Mouse (Mus musculus): ENCODE data around the gene Metrn.
A peak's percentile ranks its signal among the peaks of the same experiment; 100 is the strongest.

The Metrn gene

DNA sequence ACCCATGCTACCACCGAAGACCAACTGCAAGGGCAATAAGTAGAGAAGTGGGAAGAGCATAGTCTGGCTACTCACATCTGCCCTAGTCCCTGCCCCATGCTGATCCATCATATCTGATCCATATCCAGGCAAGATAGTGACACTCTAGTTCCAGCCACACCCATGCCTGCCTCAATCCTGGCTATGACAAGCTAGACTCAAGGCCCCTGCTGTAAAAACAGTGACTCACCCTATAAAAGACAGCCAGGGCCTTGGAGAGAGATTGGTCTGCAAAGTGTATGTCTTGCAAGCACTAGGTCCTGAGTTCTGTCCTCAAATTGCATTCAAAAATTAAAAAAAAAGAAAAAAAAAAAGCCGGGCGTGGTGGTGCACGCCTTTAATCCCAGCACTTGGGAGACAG, 9.6 kb upstream of the Metrn start:
- DNase-seq, result no peak

DNA sequence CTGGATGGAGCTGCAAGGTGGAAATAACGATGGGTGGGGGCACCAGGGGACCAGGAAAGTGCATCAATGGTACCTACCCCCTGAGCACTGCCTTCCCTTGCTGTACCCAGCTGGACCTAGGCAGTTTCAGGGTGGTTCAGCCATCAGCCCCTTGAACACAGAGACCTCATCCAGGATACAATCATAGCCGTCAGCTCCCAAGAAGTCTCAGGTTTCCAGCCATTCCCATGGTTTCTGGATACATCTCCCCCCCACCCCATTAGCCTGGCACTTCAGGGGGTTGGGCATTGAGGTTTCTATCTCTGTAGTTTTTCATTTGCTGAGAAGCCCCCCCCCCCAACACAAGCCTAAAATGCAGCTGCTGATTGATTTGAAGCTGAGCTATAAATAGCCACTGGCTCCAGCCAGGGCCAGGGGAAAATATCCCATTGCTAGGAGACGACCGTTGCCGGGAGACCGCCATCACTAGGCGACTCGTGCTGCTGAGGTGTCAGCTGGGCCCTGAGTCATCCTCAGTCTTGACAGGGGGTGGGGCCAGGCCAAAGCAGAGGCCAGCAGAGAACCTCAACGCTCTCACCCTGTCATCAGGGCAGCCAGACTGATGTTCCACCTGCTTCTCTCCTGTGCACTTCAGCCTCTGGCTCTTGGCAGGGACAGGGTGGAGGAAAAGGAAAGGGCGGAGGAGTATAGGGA, 6.0 kb upstream of the Metrn start:
- no peak for DNase-seq

DNA sequence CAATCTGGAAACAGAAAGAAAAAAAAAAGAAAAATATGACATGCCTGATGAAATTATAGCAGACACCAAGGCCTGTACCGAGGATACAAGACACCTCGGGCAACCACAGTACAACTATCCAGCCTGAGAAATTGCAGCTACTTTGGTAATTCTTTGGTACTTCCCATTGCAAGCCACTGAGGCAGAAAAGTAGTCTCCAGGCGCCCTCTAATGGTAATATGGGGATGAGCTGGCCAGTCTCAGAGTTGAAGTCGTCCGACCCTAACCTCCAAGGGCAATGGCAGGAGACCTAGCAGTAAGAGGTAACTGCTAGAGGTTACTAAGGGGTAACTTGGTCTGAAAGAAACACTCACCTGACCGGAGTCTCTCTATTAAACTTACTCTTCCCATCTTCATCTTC, 4.1 kb upstream of the Metrn start:
- DNase-seq, result peak; percentile 81 to 84

DNA sequence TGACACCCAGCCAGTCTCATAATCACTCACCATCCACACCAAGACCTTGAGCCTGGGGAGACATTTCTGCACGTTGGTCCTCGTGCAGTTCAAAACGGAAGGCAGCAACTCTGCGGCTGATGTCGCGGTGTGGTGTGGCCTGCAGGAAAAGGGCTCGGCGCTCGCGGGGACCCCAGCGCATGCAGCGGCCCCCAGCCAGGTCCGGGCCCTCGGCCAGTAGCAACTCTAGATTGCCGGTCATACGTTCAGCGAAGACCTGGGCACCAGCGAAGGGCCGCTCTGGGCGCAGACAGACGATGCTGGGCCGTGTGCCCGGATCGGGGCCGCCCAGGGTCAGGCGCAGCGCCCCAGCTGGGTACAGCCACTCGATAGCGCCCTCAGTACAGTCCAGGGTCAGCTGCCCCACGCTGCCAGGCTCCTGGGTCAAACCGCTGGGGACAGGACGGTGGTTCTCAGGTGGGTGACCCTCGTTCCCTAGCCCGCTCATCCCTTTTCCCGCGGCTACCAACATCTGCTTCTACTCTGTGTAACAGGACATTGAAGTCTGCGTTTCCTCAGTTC, 645 bp downstream of the Metrn start:
- DNase-seq, result no peak

DNA sequence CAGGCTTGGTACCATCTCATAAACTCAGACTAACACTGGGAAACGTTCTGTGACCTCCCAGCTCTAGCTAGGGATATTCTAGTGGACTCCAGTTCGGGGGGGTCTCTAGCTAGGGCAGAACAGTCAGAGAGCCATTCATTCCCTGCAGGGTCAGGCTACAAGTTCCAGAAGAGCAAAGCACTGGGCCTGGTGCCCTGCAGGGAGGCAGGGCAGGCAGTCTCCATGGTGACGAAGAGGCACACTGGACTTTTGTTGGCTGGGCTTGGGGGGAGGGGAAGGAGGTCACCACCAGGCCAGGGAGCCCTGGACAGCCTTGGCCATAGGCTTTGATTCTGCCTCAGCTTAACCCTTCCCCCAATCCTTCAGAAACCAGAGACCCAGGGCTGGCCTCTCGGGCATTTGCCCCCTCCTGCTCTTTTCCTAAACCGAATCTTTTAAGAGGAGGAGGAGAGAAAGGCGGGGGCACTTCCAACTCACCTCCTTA, 1.3 kb downstream of the Metrn start, which contains the start of gene AC134908.4:
Gene AC134908.4 (minus strand): TSS at position 51 of the 484 bp plus-strand sequence.
- no peak for DNase-seq

DNA sequence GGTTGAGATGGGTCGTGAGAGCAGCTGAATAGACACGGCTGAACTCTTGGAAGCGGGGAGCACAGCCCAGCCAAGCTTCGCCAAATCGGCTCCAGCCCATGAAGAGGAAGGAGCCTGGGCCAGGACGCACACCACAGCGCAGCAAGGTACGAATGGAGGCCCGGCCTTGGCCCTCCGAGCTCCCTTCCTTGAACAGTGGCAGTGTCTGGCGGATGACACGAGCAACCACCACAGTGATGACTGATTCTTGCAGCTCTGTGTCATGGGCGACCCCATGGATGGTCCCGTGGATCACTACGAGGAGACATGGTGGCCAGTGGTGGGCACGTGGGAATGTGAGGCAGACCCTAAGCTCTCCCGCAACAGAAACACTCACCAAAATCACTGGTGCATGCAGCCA, 1.9 kb downstream of the Metrn start:
- no peak for DNase-seq

DNA sequence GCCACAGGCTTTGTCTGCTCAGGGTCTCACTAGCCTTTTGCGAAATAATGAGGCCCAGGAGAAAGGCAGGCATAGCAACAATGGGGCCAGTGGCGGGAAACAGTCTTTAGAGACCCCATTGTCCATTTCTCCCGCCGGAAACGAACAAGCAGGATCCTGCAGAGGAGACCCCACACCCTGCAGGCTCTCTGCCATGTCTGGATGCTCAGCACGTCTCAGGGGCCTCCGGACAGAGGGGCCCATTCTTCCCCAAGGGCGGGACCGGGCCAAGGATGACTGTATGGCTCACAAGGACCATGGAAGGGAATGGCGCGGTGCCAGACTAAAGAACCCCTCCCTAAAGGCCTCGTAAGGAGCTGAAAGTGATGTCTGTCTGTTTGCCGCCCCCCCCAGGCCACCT, 2.7 kb downstream of the Metrn start:
- no peak for DNase-seq

DNA sequence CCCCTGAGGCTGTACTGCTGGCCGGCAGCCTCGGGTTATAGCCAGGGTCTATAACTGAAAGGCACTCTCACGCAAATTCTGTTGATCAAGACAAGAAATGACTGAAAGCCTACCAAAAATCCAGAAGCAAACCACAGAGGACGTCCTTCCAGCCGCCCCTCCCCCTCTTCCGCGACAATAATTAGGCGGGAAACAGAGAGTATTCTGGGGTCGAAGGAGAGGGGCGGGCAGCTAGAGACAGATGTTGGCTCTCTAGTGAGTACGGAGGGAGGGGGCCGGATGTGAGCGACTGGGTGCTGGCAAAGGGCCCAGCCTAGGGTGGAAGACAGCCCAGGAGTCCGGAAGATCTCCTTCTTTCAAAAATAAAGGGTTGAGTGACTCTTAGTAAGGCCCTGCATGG, 4.3 kb downstream of the Metrn start, which contains the start of gene Fam173a:
Gene Fam173a (minus strand): TSS at position 287 of the 400 bp plus-strand sequence.
- DNase-seq, result peak; percentile 70 to 74

DNA sequence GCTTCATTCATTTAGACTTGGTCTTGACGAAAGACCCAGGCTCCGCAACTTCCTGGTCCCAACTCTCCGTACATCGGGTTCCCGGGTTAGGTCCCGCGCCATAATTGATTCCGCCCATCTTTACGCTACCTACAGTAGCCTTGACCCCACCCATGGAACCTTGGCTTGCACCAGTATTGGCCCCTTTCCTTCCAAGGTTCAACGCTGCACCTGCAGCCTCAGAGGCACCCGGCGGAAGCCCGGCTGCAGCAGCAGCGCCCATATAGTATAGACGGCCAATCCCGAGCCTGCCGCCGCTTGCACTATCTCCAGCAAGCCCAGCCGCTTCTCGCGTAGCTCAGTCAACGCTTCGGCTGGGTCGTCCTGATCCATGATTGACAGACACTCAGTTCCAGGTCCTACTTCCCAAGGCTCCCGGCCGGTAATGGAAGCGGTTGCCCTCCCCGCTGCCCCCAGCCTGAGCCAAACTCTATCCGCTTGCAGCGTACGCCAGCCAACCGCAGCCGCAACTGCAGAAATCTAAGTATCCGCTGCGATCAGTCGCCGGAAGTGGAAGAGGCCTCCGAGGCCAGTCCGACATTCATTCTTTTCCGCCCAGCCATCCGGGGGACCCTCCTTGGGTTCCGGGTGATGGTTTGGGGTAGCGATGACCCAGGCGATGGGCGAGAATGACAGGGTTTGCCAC, 5.0 kb downstream of the Metrn start:
- DNase-seq, result peak; percentile 90 to 91

DNA sequence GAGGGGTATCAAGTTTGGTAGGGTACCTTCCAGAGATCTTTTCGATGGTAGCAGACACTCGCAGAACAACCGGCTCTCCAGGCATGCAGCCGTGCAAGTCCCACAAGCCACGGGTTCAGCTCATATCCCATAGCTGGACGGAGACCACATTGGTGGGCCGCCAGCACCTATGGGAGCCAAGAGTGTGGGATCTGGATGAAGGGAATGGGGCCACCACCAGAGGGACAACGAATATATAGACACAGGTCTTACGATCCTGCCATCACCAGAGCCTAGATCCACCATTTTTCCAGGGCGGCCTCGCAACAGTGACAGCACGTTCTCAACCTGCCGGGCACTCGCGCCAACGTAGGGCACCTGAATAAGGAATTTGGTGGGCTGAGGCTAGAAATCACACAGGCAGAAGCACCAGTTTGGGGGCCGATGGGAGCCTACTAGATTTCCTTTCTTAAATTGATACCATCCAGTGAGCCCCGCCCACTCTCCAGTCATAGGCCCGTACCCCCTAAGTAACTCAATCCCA, 5.6 kb downstream of the Metrn start:
- DNase-seq, result no peak

DNA sequence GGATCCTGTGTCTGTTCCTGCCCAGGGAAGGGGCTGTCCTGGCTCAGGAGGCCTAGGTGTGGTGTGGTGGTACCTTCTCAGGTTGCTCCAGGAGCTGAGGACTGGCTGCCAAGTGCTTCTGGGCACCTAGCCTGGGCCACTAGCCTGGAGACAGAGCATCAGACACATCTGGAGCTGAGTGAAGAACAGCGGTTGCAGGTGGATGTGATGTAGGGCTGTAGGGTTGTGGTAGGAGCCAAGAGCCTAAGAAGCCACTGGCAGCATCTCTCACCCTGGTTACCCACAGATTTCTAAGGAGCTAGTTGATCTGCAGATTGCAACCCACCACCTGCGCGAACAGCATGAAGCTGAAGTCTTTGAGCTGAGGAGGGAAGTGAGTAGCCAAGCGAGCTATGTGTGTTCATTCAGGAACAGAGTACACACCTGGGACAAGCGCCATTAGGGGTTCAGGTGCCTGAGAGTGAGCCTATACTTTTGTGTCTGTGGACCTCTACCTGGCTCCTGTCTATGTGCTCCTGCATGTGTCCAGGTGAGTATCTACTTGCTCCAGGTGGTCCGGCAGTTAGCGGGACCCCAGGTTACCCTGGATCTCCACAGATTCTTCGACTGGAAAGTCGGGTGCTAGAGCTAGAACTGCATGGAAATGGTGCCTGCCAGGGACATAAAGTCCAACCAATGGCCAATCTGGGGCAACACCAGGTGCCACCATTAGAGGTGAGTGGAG, 10.0 kb downstream of the Metrn start:
- DNase-seq, result no peak

DNA sequence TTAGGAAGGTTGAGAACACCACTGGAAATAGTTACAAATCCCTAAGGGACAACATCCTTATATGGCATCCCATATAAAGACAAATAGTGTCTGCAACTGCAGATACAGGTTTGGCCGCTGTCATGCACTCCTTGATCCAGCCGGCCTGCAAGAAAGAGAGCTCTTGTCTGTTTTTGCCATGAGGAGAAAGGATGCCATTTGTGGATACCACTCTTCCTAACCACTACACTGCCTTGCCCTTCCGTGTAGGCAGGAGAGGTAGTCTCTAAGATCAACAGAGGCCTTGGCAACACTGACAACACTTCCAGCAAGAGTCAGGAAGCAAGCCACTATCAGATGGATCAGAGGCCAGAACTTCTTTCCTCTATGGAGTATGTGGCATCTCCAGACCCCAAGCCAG, 10.7 kb downstream of the Metrn start, which contains the start of gene Ccdc78:
Gene Ccdc78 (plus strand): TSS at position 301 of the 400 bp plus-strand sequence.
- DNase-seq, result no peak

DNA sequence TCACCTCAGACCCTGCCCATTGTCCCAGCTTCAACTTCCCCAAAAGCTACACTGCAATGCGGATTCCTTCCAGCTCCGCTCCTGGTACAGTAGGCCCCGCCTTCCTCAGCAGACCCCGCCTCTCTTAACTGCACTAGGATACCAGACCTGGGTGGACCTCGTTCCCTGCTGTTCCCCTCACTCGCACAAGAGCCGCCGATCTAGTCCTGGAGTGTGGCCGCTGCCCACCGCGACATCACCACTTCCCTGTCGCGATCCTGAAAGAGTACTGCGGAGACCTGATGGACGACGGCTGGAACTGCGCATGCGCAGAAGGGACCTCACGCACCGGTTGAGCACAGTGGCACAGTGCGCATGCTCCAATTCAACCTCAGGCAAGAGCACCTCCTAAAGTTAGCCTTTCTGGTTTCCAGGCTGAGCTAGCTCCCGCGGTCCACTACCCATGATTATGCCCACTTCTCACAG, 11.6 kb downstream of the Metrn start, which contains the start of gene Haghl:
Gene Haghl (minus strand): TSS at position 393 of the 465 bp plus-strand sequence.
- peak; percentile 93 to 94 for DNase-seq

DNA sequence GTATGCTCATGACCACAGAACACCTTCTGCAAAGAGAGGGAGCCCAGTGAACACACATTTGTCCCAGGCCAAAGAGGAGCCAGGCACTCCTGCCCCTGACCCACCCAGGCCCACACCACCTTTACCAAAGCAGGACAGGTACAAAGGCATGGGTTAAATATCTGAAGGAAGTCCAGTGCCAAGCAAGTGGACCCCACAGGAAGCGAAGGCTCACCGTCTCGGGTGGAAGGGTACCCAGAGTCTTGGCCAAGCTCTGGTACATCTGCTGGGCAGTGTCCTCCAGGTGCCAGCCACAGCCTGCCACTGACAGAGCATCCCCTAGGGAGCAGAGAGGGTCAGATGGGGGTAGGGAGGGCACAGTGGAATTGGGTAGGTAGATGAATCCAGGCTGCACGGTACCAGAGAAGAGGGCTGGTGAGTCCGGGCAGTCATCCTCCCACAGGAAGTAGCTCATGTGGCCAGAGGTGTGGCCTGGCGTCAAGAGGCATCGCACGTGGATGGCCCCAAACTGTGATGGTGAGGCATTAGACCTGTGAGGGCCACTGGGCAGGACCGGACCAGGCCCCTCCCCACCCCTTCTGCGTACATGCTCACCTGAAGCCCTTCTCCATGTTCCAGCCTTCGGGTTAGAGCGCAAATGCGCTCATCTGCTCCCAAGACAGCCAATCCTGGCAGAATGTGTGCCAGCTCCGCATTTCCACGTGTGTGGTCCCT, 12.9 kb downstream of the Metrn start:
- DNase-seq, result no peak

DNA sequence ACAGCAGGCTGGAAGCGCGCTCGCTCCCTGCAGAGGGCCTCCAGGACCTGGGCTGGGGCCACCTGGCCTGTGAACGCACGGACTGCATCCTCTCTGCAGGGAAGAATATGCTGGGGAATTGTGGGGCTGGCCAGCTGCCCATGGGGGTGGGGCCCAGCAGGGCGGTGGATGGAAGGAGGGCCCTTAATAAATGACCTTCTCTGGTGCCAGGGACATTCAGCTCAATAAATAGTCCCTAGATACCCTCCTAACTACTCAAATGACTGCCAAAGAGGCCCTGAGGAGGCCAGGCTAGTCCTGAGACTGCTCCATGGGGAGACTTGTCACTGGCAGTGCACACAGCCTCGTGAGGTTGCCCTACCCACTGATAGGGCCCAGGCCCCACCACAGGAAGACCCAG, 13.8 kb downstream of the Metrn start:
- no peak for DNase-seq

DNA sequence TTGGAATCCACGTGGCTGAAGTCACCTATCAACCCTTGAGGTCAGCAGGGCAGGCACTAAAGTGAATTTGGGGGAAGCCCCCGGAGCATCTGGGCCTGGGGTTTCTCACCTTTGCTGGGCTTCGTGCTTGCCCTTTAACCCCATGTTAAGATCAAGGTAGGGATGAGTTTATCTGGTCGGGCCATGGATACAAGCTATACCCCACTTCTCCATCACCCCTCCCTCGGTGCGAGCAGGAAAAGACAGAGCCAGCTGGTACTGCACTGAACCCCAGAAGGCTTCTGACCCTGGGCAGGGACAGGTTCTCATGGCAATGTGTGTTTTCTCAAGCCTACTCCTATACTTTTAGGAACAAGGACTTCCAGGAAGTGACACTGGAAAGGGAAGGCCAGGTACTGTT, 15.6 kb downstream of the Metrn start:
- no peak for DNase-seq

DNA sequence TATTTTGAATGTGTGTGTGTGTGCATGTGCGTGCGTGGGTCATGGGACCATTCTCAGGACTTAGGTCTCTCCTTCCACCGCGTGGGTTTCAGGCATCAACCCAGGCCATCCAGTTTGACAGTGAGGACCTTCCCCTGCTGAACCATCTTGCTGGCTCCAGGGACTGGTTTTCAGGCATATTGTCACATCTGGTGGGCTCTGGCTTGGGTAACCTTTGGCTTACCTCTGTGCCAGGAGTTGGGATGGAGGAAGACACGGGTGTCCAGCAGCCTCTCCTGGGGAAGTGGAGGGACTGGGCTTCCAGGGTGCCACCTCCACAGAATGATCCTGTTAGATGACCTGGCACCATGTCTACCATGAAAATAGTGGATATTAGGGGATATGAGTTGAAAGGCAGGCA, 19.0 kb downstream of the Metrn start:
- DNase-seq, result no peak

DNA sequence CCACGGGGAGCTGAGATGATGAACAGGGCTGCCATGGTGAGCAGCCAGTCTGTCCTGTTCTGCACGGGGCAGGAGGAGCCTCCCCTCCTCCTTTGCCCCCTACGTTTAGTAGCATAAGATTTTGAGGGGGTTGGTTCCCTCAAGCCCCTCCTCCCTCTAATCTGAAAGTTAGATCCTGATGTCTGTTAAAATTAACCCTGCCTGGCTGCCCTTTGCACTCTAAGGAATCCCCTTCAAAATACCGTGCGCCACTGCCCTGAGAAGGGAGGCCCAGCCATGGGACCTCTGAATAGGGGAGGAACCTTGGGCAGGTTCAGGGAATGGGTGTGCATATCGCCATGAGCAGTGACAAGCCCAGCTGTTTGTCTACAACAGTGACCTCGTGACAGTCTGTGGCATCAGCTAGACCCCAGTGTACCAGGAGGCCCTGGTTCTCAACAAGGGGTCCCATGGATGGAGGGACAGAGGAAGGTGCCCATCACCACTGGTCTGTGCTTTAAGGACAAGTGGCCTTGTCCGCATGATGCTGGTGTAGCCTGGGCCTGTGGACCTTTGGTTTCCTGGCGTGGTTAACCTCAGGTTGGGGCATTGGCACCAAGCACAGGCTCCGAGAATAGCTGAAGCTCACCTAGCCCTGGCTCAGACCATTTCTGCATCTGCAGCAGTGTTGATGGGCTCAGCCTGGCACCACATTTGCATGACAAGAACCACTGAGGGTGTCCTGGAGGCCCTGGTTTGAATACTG, 21.4 kb downstream of the Metrn start:
- DNase-seq, result no peak

DNA sequence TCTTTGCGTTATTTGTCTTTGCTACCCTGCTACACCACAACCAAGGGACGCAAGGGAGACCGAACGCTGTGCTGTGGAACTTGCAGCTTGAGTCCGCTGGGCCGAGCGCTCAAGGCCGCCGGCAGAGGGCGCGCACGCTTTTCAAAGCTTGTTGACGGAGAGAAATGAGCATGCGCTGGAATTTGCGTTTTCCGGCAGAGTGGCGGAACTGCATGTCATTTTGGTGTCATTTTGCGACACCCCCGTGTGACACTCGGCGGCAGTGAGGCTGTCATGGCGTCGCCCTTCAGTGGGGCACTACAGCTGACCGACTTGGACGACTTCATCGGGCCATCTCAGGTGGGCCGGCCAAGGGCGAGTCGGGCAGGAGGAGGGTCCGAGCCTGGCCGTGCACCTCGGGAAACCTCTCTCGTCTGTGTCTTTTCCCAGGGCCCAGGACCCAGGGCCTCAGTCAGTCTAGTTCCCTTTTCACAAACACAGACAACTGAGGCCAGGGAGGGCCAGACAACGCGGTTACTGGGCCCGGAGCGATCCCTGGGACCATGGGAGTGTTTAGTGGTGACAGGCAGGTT, 23.3 kb downstream of the Metrn start, which contains the start of gene Narfl:
Gene Narfl (plus strand): TSS at position 228 of the 572 bp plus-strand sequence.
- peak; percentile 97 for DNase-seq

DNA sequence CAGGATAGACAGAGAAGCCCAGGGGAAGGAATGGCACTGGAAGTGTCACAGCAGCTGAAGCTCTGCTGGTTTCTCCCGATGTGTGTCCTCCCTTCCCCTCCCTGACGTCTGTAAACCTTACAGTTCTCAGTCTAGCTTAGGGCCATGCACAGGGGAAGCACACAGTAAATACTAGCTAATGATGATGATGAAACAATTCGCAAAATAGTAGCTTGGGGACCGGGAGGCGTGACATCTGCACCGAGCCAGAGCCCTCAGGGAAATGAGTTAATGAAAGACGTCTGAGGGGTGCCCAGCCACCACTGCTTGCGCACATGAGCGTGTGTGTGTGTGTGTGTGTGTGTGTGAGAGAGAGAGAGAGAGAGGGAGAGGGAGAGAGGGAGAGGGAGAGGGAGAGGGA, 27.6 kb downstream of the Metrn start:
- DNase-seq, result no peak

DNA sequence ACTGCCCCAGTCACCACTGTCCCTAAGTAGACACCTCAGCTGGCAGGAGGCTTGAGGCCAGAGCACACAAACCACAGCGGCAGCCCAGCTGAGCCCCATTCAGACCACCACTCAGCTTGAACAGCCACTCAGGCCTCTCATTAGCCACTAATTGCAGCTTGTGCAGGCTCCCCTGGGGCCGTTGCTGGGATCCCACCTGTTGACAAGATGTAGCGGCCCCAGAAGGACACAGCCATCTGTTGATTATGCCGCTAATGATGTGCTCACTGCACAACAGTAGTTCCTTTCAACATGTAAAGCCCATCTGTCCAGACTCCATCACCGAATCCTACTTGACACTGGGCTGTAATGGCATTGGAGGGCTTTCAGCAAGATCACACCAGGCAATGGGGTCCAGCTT, 31.1 kb downstream of the Metrn start:
- DNase-seq, result no peak
